Mouse (Mus musculus) lung, postnatal 0 days (tissue): ENCODE measurements around the gene Mex3d.

Source experiments
- CTCF ChIP-seq: IDR thresholded peaks from 2 replicates; pipeline ENCODE4 v1.5.1; 2016; ENCODE audit warnings: antibody characterized with exemption, mild to moderate bottlenecking
- EP300 ChIP-seq: IDR thresholded peaks from 2 replicates; pipeline ENCODE4 v1.6.1; 2016; ENCODE audit warnings: antibody characterized with exemption, mild to moderate bottlenecking, control low read depth

DNA sequence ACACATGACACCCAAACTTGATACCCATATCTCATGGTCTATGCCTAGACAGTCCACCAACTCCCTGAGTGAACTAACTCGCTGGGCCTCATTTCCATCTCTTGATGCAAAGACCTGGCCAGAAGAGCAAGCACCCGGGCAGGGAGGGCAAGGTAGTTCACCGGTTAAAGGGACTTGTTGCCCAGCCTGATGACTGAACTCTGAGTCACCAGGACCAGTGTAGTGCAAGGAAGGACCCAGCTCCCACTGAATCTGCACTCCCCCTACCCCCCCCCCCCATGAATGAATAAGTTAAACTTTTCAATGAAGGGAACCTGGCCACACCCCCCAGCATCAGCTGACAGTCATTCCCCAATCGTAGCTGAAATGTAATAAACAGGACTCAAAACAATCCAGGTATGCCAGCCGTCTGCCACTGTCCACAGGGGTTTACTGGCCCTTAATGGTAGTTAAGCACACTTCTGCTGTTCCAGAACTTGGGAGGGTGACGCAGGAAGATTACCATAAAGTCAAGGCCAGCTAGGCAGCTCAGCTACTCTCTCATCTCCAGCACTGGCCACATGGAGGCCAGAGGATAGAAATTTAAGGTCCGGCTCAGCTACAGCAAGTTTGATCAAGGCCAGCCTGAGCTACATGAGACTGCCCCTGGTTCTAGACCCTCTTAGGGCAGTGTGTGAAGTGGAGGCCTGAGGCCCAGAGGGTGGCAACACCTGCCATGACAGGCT is 4.7 kb downstream of the Mex3d start:
- TF ChIP-seq CTCF (no peak), EP300 (no peak)
